Mouse (Mus musculus) limb, embryonic 12.5 days (tissue): Measurements from ENCODE around the gene Grpel1. TPM values are rescaled to one million over a fixed set of nuclear protein-coding genes. Genes with fewer than 3 reads are reported as not detected.
A peak's percentile ranks its signal among the peaks of the same experiment; 100 is the strongest.

ENCODE experiments used
- ATAC-seq: fragments of 200-750 bp; cut with Nextera tagmentation; 2 replicates; pipeline ENCODE4 v1.8.0; 2017; ENCODE audit warnings: low read depth, moderate TSS enrichment; ENCODE audit not compliant: insufficient number of reproducible peaks, insufficient read depth, low FRiP score, low TSS enrichment
- H3K27ac ChIP-seq: fragments of 300-500 bp; sonication (generic); 2 replicates; pipeline ENCODE4 v1.5.1; 2016; ENCODE audit warnings: mild to moderate bottlenecking, moderate library complexity
- H3K27me3 ChIP-seq: fragments of 300-500 bp; sonication (generic); 2 replicates; pipeline ENCODE4 v1.6.1; 2016; ENCODE audit warnings: mild to moderate bottlenecking, moderate library complexity
- H3K36me3 ChIP-seq: fragments of 300-500 bp; sonication (generic); 2 replicates; pipeline ENCODE4 v1.6.1; 2016; ENCODE audit warnings: mild to moderate bottlenecking, moderate library complexity
- H3K4me1 ChIP-seq: fragments of 300-500 bp; sonication (generic); replicated peaks from 2 replicates; pipeline ENCODE4 v1.6.1; 2016
- H3K4me2 ChIP-seq: fragments of 300-500 bp; sonication (generic); 2 replicates; pipeline ENCODE4 v1.6.1; 2016; ENCODE audit warnings: mild to moderate bottlenecking, moderate library complexity
- H3K4me3 ChIP-seq: fragments of 300-500 bp; sonication (generic); replicated peaks from 2 replicates; pipeline ENCODE4 v1.5.1; 2016; ENCODE audit warnings: mild to moderate bottlenecking
- H3K9ac ChIP-seq: fragments of 300-500 bp; sonication (generic); replicated peaks from 2 replicates; pipeline ENCODE4 v1.6.1; 2016; ENCODE audit warnings: mild to moderate bottlenecking, moderate library complexity
- H3K9me3 ChIP-seq: fragments of 300-500 bp; sonication (generic); 2 replicates; pipeline ENCODE4 v1.6.1; 2016; ENCODE audit warnings: mild to moderate bottlenecking, moderate library complexity
- WGBS: fragments of 180-500 bp; shearing (Covaris S2); methylation state at CpG from one replicate; pipeline ENCODE4 v1.1.7; 2016; 5-methylcytosine and 5-hydroxymethylcytosine counted together
- polyA plus RNA-seq: library from polyadenylated mRNA; unstranded; fragments of >200 nt; fragmentation: Nextera tagmentation; extraction: Ambion mirVana; gene quantifications from 2 replicates; pipeline ENCODE4 v1.2.1, GENCODE M21; 2016

Grpel1 gene
- polyA plus RNA-seq = 48.0 and 48.8 TPM in 2 replicates

DNA sequence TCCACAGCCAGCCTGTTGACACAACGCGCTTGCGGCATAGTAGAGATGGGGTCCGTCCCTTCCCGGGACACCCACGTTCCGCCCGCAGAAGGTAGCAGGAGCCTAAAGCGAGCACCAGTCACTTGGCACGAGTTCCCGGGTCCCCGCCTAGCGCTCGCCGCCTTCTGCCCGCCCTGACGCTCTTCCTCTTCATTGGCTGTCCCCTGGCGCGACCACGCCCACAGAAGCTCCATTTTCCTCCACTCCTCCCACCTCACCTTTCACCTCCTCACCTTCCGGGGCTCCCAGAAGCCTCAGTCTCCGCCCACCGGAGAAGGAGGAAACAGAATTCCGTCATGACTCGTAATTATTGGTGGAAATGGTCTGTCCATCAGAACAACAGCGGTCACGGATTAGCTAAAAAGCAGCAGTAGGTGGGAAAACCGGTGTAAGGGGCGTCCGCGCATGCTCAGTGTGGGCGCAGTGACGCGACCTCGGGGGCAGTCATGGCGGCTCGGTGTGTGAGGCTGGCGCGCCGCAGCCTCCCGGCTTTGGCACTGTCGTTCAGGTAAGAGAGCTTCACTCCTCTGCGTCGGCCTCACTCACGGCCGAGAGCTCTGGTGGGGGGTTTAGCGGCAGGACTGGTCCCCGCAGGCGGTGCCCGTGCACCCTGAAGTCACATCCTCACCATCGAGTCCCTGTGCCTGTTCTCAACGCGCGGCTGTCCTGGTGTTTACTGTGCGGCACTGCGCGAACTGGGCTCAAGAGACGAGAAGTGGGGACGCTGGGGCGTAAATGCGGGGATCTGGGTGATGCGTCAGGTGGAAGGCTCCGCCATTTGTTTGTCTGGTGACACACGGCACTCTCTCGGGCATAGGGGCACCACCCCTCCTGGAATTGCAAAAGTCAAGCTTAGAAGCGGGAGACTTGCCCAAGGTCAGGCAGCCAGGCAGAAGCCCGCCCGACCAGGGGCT lies at the start of gene Grpel1:
Gene Grpel1 (plus strand): TSS at position 290 of the 953 bp plus-strand sequence.
- Histone ChIP-seq H3K27me3 (no peaks in the 10 kb centered on the region), H3K4me1 (peaks cover 15% of the 10 kb centered on the region), H3K4me2 (peak within 1 kb of the TSS; percentile 95), H3K9ac (peak within 1 kb of the TSS; percentile 80), H3K4me3 (peak within 1 kb of the TSS; percentile 96), H3K36me3 (peaks cover 24% of the 10 kb centered on the region), H3K27ac (peak within 1 kb of the TSS; percentile 45; the same call in 1 of the 2 replicates), H3K9me3 (no peaks in the 10 kb centered on the region)
- peak; percentile 91 for ATAC-seq
- under 1% methylated on average over 68 of the region's 68 CpGs for WGBS

DNA sequence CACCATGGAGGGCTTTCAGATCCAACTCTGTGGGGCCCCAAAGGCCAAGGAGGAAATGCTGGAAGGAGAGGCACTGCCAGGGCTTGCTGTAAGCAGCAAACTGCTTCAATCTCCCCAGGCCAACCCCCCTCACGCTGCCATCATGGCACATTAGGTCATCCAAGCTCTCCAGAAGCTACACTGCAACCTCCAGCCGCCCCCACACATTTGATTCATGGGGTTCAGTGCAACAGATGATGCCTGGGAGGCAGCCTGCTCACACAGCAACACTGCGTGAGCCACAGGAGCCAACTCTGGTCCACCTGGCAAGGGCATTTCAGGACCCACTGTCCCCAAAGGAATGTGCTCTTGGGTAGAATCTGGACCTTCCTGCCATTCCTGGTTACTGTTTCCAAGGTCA lies 44.9 kb upstream of the Grpel1 start:
- H3K4me2 ChIP-seq = no peak overlapping the region
- H3K27ac ChIP-seq = no peak overlapping the region
- no peak for ATAC-seq
- whole genome bisulfite sequencing = 67% methylated on average over 3 of the region's 3 CpGs
- no peaks in the 10 kb centered on the region; the same call in 1 of the 2 replicates for H3K27me3 ChIP-seq
- no peak overlapping the region for H3K4me3 ChIP-seq
- no peaks in the 10 kb centered on the region for H3K4me1 ChIP-seq
- H3K9ac ChIP-seq = no peak overlapping the region
- no peaks in the 10 kb centered on the region for H3K9me3 ChIP-seq
- no peaks in the 10 kb centered on the region for H3K36me3 ChIP-seq

DNA sequence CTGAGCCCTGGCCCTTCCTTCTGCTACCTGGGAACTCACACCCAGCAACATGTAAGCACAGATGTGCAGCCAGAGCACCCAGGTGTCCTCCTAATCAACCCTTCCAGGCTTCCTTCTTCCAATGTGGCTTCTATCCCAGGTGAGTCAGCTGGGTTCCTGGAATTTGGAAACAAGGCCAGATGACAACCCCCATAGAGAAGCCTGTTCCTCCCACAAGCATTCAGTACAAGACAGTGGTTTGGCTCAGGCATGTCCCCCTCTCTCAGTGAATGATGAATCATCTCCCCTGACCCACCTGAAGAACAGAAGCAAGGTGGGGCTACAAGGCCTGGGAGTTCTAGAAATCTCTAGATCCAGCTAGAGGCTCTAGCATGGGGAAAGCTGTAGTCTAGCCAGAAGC lies 42.1 kb upstream of the Grpel1 start:
- Histone ChIP-seq H3K27me3 (0 out of 2 replicates have a peak, but pooled peaks cover 6% of the 10 kb centered on the region), H3K9ac (no peak overlapping the region), H3K9me3 (no peaks in the 10 kb centered on the region), H3K4me2 (no peak overlapping the region), H3K36me3 (no peaks in the 10 kb centered on the region), H3K27ac (no peak overlapping the region), H3K4me3 (no peak overlapping the region), H3K4me1 (peaks cover 1% of the 10 kb centered on the region)
- no peak for ATAC-seq

DNA sequence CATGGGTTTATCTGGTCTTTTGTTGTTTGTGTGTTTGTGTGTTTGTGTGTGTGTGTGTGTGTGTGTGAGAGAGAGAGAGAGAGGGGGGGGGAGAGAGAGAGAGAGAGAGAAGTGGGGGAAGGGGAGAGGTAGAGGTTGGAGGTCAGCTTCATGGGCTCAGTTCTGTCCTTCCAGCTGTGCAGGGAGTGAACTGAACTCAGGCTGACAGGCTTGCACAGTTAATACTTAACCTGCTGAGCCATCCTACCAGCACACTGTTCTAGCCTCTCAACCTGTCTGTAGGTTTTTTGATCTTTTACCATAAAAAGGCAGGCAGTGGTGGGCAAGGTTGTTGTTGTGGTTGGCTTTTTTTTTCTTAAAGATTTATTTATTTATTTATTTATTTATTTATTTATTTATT lies 40.1 kb upstream of the Grpel1 start:
- Histone ChIP-seq H3K27ac (no peak overlapping the region), H3K36me3 (no peaks in the 10 kb centered on the region), H3K4me1 (peaks cover 10% of the 10 kb centered on the region), H3K9ac (no peak overlapping the region), H3K27me3 (0 out of 2 replicates have a peak, but pooled peaks cover 6% of the 10 kb centered on the region), H3K4me2 (no peak overlapping the region), H3K4me3 (no peak overlapping the region), H3K9me3 (no peaks in the 10 kb centered on the region)
- ATAC-seq = no peak

DNA sequence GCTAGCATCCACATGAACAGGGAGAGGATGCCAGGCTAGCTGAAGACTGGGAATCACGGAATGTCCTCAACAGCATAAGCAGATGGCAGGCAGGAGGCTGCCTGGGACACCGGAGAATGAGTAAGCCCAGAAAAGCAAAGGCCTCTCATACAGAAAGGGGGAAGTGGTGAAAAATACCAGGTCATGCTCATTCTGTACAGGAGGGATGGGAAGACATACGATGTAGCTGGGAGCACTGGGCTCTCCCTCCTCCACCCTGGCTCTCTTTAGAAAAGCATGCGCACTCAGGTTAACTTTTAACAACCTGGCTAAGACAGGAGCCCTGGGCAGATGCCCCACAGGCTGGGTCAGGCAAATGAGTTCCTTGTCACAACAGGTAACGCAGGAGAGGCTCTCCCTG lies 38.4 kb upstream of the Grpel1 start:
- peaks cover 10% of the 10 kb centered on the region for H3K4me1 ChIP-seq
- no peaks in the 10 kb centered on the region for H3K9me3 ChIP-seq
- 0 out of 2 replicates have a peak, but pooled peaks cover 6% of the 10 kb centered on the region for H3K27me3 ChIP-seq
- 81% methylated on average over 5 of the region's 5 CpGs for WGBS
- no peaks in the 10 kb centered on the region for H3K36me3 ChIP-seq
- no peak overlapping the region for H3K27ac ChIP-seq
- ATAC-seq = no peak
- no peak overlapping the region for H3K4me2 ChIP-seq
- H3K9ac ChIP-seq = no peak overlapping the region
- no peak overlapping the region for H3K4me3 ChIP-seq

DNA sequence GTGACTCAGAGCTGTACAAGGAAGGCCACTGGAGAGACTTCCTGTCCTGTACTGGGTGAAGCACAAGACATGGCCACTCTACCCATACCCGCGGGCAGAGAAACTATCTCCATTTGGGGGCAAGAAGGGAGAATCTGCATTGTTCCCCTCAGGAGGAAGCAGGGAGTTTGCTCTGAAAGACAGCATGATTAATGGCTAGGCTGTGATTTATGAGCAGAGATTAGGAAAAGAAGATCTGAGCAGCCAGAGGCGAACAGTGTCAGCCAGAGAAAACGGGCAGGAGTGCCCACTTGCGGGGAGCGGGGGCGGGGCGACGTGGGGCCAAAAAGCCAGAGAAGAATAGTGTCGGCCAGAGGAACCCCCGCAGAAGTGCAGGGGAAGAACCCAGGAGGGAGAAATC lies 37.0 kb upstream of the Grpel1 start:
- ATAC-seq = no peak
- 31% methylated on average over 11 of the region's 11 CpGs for WGBS
- Histone ChIP-seq H3K27ac (no peak overlapping the region), H3K9me3 (no peaks in the 10 kb centered on the region), H3K27me3 (0 out of 2 replicates have a peak, but pooled peaks cover 6% of the 10 kb centered on the region), H3K4me3 (no peak overlapping the region), H3K4me2 (no peak overlapping the region), H3K4me1 (peaks cover 10% of the 10 kb centered on the region), H3K36me3 (no peaks in the 10 kb centered on the region), H3K9ac (no peak overlapping the region)

DNA sequence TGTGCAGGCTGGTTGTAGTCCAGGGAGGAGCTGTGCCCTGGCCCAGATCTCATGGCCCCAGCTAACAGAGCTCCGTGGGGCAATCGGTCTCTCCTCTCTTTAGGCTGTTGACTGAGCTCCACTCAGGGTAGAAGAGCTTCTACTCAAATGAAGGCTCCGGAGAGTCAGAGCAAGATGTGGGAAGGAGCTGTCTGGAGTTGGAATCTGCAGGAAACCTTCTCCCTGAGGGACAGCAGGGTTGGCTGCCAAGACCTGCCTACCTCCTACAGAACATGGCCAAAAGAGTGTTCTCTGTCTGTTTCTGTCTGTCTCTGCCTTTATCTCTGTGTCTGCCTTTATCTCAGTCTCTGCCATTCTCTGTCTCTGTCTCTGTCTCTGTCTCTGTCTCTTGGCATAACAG lies 35.2 kb upstream of the Grpel1 start:
- H3K36me3 ChIP-seq = no peaks in the 10 kb centered on the region
- H3K4me3 ChIP-seq = no peak overlapping the region
- WGBS = 94% methylated on average over 3 of the region's 3 CpGs
- 0 out of 2 replicates have a peak, but pooled peaks cover 6% of the 10 kb centered on the region for H3K27me3 ChIP-seq
- ATAC-seq = no peak
- peaks cover 10% of the 10 kb centered on the region for H3K4me1 ChIP-seq
- no peak overlapping the region for H3K9ac ChIP-seq
- H3K27ac ChIP-seq = no peak overlapping the region
- H3K4me2 ChIP-seq = no peak overlapping the region
- H3K9me3 ChIP-seq = no peaks in the 10 kb centered on the region

DNA sequence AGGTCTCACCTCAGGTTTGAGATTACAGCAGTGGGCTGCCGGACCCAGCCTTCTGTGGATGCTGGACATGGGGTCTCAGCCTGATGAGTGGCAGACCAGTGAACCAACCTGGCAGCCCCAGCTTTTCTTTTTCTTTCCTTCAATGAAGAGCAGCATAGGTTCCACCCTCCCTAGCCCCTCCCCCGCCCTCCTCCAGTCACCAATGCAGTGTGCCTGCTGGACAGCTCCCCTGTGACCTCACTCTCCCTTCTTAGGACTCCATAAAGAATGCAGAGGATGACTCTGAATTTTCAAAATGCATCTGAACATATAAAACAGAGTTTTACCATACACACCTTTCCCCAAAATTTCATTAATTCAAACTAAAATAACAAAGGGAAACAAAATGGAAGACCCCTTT lies 33.1 kb upstream of the Grpel1 start:
- H3K27ac ChIP-seq = no peak overlapping the region
- H3K27me3 ChIP-seq = 0 out of 2 replicates have a peak, but pooled peaks cover 6% of the 10 kb centered on the region
- H3K4me1 ChIP-seq = peaks cover 10% of the 10 kb centered on the region
- H3K9me3 ChIP-seq = no peaks in the 10 kb centered on the region
- WGBS = 62% methylated on average over 2 of the region's 2 CpGs
- H3K4me3 ChIP-seq = no peak overlapping the region
- H3K4me2 ChIP-seq = no peak overlapping the region
- no peaks in the 10 kb centered on the region for H3K36me3 ChIP-seq
- no peak overlapping the region for H3K9ac ChIP-seq
- ATAC-seq = no peak

DNA sequence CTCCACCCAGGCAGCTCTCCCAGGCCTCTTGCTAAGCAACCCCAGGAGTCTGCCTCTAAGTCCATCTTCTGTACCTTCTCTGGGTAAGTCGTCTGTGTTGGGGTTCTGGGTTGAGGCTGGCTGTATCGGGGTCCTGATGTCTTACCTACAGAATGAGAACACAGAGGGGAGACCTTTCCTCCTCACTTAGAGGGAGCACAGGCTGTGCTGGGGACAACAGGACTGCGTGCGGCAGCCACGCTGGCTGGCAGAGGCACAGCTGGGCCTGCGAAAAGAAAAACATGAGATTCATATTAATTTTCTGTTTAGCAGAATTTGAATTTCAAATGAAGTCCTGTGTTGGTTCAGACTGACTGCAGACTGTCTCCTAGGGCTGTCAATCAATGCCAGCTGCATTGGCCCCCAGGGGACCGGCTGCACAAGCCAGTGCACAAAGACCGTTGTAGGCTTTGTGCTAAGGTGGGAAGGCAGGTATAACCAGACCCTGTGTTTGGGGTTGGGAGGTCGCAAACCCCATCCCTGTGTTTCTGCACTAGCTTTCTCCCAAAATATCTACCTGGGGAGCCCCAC lies 30.3 kb upstream of the Grpel1 start:
- no peaks in the 10 kb centered on the region; the same call in 1 of the 2 replicates for H3K4me1 ChIP-seq
- H3K27me3 ChIP-seq = no peaks in the 10 kb centered on the region
- H3K9me3 ChIP-seq = no peaks in the 10 kb centered on the region
- no peak overlapping the region for H3K9ac ChIP-seq
- no peaks in the 10 kb centered on the region for H3K36me3 ChIP-seq
- H3K4me2 ChIP-seq = no peak overlapping the region
- no peak overlapping the region for H3K27ac ChIP-seq
- 73% methylated on average over 9 of the region's 9 CpGs for WGBS
- no peak for ATAC-seq
- no peak overlapping the region for H3K4me3 ChIP-seq

DNA sequence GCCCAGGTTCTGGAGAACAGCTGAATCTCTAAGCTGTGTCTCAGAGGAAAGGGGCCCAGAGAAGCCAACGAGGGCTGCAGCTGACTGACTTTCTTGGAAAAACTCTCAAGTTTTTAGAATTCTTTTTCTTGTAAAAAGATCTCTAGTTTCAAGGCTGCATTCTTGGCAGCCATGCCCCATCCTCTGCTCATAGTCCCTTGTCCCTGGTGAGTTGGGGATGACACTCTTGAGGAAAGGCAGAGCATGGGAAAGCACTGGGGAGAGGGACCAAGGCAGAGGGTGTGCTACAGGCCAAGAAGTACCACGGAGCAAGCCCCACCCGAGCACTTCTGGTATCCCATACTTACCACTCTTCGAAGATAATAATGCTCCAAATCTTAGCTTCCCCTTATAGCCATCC lies 27.9 kb upstream of the Grpel1 start:
- no peak overlapping the region for H3K27ac ChIP-seq
- H3K9ac ChIP-seq = no peak overlapping the region
- no peak overlapping the region for H3K4me2 ChIP-seq
- 81% methylated on average over 4 of the region's 4 CpGs for WGBS
- H3K36me3 ChIP-seq = no peaks in the 10 kb centered on the region
- ATAC-seq = no peak
- H3K4me1 ChIP-seq = no peaks in the 10 kb centered on the region
- H3K27me3 ChIP-seq = no peaks in the 10 kb centered on the region
- H3K9me3 ChIP-seq = no peaks in the 10 kb centered on the region
- H3K4me3 ChIP-seq = no peak overlapping the region

DNA sequence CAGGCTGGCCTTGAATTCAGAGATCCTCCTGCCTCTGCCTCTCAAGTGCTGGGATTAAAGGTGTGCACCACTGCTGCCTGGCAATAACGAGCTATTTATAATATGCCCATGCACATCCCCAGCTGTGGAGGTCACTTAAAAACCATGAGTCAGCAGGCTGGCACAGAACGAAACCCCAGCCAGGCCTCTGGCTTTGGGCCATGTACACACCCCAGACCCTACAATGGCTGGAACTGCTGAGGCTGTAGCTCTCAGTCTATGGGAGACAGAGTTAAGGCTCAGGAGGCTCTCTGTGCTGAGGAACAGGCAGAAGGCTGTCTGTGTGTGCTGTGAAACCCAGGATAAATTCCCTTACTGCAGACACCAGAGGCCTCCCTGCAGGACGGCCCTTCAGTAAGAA lies 24.1 kb upstream of the Grpel1 start:
- Histone ChIP-seq H3K4me2 (no peak overlapping the region), H3K9me3 (no peaks in the 10 kb centered on the region), H3K9ac (no peak overlapping the region; the same call in 1 of the 2 replicates), H3K27me3 (peaks cover 4% of the 10 kb centered on the region; the same call in 1 of the 2 replicates), H3K4me3 (no peak overlapping the region), H3K27ac (no peak overlapping the region), H3K36me3 (no peaks in the 10 kb centered on the region), H3K4me1 (peaks cover 18% of the 10 kb centered on the region)
- 76% methylated on average over 3 of the region's 3 CpGs for WGBS
- no peak for ATAC-seq
